Mouse (Mus musculus): ENCODE measurements around the gene Cpt1c. TPM values are rescaled to one million over a fixed set of nuclear protein-coding genes. Genes with fewer than 3 reads are reported as not detected.

Gene Cpt1c
- total and polyA plus RNA-seq, 2 experiments from 2014 or later = 54.0 to 88.1 TPM

- 89% methylated on average over 4 of the region's 4 CpGs for WGBS
- no peaks in the 10 kb centered on the region for H3K9me3 ChIP-seq (ENCODE audit: low read length)
- H3K9ac ChIP-seq (replicated peaks; ENCODE audit: low read length, poor library complexity, severe bottlenecking) = no peak overlapping the region
- ATAC-seq (ENCODE audit: low FRiP score) = no peak
- H3K4me3 ChIP-seq (ENCODE audit: low read depth, low read length) = no peak overlapping the region
- H3K27me3 ChIP-seq (ENCODE audit: insufficient read depth, low read length) = no peaks in the 10 kb centered on the region
- H3K4me2 ChIP-seq (ENCODE audit: low read depth, low read length, poor library complexity, severe bottlenecking) = no peak overlapping the region
- peaks cover 46% of the 10 kb centered on the region for H3K36me3 ChIP-seq (ENCODE audit: insufficient read depth, low read length)
- H3K27ac ChIP-seq (ENCODE audit: low read depth, low read length) = no peak overlapping the region
- no peak for TF ChIP-seq CTCF (IDR thresholded peaks at IDR 0.05)
- H3K4me1 ChIP-seq (ENCODE audit: insufficient read depth, low read length) = peaks cover 10% of the 10 kb centered on the region; the same call in 1 of the 2 replicates
- no peak for DNase-seq (ENCODE audit: low spot score)
Observed at GRCm38 (mm10) chr7:45012824-45013223, 38.2 kb upstream of the Cpt1c start.

GRCm38 (mm10) chr7:45012011-45012410 lies 37.4 kb upstream of the Cpt1c start:
- ATAC-seq (ENCODE audit: low FRiP score) = no peak
- WGBS = 98% methylated on average over 6 of the region's 6 CpGs
- Histone ChIP-seq H3K9me3 (ENCODE audit: low read length) (no peaks in the 10 kb centered on the region), H3K27ac (ENCODE audit: low read depth, low read length) (no peak overlapping the region), H3K27me3 (ENCODE audit: insufficient read depth, low read length) (no peaks in the 10 kb centered on the region), H3K4me1 (ENCODE audit: insufficient read depth, low read length) (peaks cover 9% of the 10 kb centered on the region; the same call in 1 of the 2 replicates), H3K9ac (replicated peaks; ENCODE audit: low read length, poor library complexity, severe bottlenecking) (no peak overlapping the region), H3K36me3 (ENCODE audit: insufficient read depth, low read length) (peaks cover 54% of the 10 kb centered on the region), H3K4me2 (ENCODE audit: low read depth, low read length, poor library complexity, severe bottlenecking) (no peak overlapping the region), H3K4me3 (ENCODE audit: low read depth, low read length) (no peak overlapping the region)
- TF ChIP-seq CTCF (IDR thresholded peaks at IDR 0.05) = no peak
- no peak for DNase-seq (ENCODE audit: low spot score)

- Histone ChIP-seq H3K4me2 (ENCODE audit: low read depth, low read length, poor library complexity, severe bottlenecking) (no peak overlapping the region), H3K4me3 (ENCODE audit: low read depth, low read length) (no peak overlapping the region), H3K36me3 (ENCODE audit: insufficient read depth, low read length) (peaks cover 83% of the 10 kb centered on the region), H3K9me3 (ENCODE audit: low read length) (no peaks in the 10 kb centered on the region), H3K4me1 (ENCODE audit: insufficient read depth, low read length) (no peaks in the 10 kb centered on the region), H3K9ac (replicated peaks; ENCODE audit: low read length, poor library complexity, severe bottlenecking) (no peak overlapping the region), H3K27ac (ENCODE audit: low read depth, low read length) (no peak overlapping the region), H3K27me3 (ENCODE audit: insufficient read depth, low read length) (no peaks in the 10 kb centered on the region)
- TF ChIP-seq CTCF (IDR thresholded peaks at IDR 0.05) = no peak
- ATAC-seq (ENCODE audit: low FRiP score) (no peak), DNase-seq (ENCODE audit: low spot score) (no peak)
- 96% methylated on average over 19 of the region's 19 CpGs for WGBS
Observed at GRCm38 (mm10) chr7:45008411-45008810, 33.8 kb upstream of the Cpt1c start.

GRCm38 (mm10) chr7:45007846-45008245 lies 33.2 kb upstream of the Cpt1c start:
- Histone ChIP-seq H3K36me3 (ENCODE audit: insufficient read depth, low read length) (peaks cover 83% of the 10 kb centered on the region), H3K27ac (ENCODE audit: low read depth, low read length) (no peak overlapping the region), H3K27me3 (ENCODE audit: insufficient read depth, low read length) (no peaks in the 10 kb centered on the region), H3K9me3 (ENCODE audit: low read length) (no peaks in the 10 kb centered on the region), H3K4me2 (ENCODE audit: low read depth, low read length, poor library complexity, severe bottlenecking) (no peak overlapping the region), H3K9ac (replicated peaks; ENCODE audit: low read length, poor library complexity, severe bottlenecking) (no peak overlapping the region), H3K4me1 (ENCODE audit: insufficient read depth, low read length) (no peaks in the 10 kb centered on the region), H3K4me3 (ENCODE audit: low read depth, low read length) (no peak overlapping the region)
- no peak for TF ChIP-seq CTCF (IDR thresholded peaks at IDR 0.05)
- ATAC-seq (ENCODE audit: low FRiP score) (no peak), DNase-seq (ENCODE audit: low spot score) (no peak)
- 96% methylated on average over 30 of the region's 30 CpGs for WGBS

- Histone ChIP-seq H3K4me1 (ENCODE audit: insufficient read depth, low read length) (no peaks in the 10 kb centered on the region), H3K36me3 (ENCODE audit: insufficient read depth, low read length) (peaks cover 81% of the 10 kb centered on the region), H3K27me3 (ENCODE audit: insufficient read depth, low read length) (no peaks in the 10 kb centered on the region), H3K9me3 (ENCODE audit: low read length) (no peaks in the 10 kb centered on the region), H3K27ac (ENCODE audit: low read depth, low read length) (no peak overlapping the region), H3K9ac (replicated peaks; ENCODE audit: low read length, poor library complexity, severe bottlenecking) (no peak overlapping the region), H3K4me2 (ENCODE audit: low read depth, low read length, poor library complexity, severe bottlenecking) (no peak overlapping the region), H3K4me3 (ENCODE audit: low read depth, low read length) (no peak overlapping the region)
- 96% methylated on average over 29 of the region's 29 CpGs for WGBS
- ATAC-seq (ENCODE audit: low FRiP score) = no peak
- DNase-seq (ENCODE audit: low spot score) = no peak
- TF ChIP-seq CTCF (IDR thresholded peaks at IDR 0.05) = no peak
Observed at GRCm38 (mm10) chr7:45007141-45007540, 32.5 kb upstream of the Cpt1c start.

- no peak for ATAC-seq (ENCODE audit: low FRiP score)
- WGBS = 90% methylated on average over 11 of the region's 12 CpGs
- H3K36me3 ChIP-seq (ENCODE audit: insufficient read depth, low read length) = peaks cover 81% of the 10 kb centered on the region
Observed at GRCm38 (mm10) chr7:45006503-45006902, 31.9 kb upstream of the Cpt1c start.

More at GRCm38 (mm10) chr7:45006503-45006902, 31.9 kb upstream of the Cpt1c start:
- Histone ChIP-seq H3K27ac (ENCODE audit: low read depth, low read length) (no peak overlapping the region), H3K4me2 (ENCODE audit: low read depth, low read length, poor library complexity, severe bottlenecking) (no peak overlapping the region), H3K9ac (replicated peaks; ENCODE audit: low read length, poor library complexity, severe bottlenecking) (no peak overlapping the region), H3K27me3 (ENCODE audit: insufficient read depth, low read length) (no peaks in the 10 kb centered on the region), H3K4me3 (ENCODE audit: low read depth, low read length) (no peak overlapping the region), H3K4me1 (ENCODE audit: insufficient read depth, low read length) (no peaks in the 10 kb centered on the region), H3K9me3 (ENCODE audit: low read length) (no peaks in the 10 kb centered on the region)
- no peak for DNase-seq (ENCODE audit: low spot score)
- no peak for TF ChIP-seq CTCF (IDR thresholded peaks at IDR 0.05)

Measured in midbrain, postnatal 0 days (tissue).